Mouse (Mus musculus): ENCODE results near the gene Eps8l3.

The Eps8l3 gene

GRCm38 (mm10) chr3:107895720-107896569 is 18.9 kb downstream of the Eps8l3 start, which contains the start of gene Gstm5:
Gene Gstm5, plus strand, starts transcription at chr3:107895821.
- intact Hi-C loops (cut with DNase I): no loop called here

- intact Hi-C loops (cut with DNase I): no loop called here
These were observed 21.7 kb downstream of the Eps8l3 start for GRCm38 (mm10) chr3:107898691-107899090.

- intact Hi-C loops (cut with DNase I): no loop called here
These were observed 24.1 kb downstream of the Eps8l3 start for GRCm38 (mm10) chr3:107900955-107901673.

GRCm38 (mm10) chr3:107905942-107906341 is 28.9 kb downstream of the Eps8l3 start:
- intact Hi-C loops (cut with DNase I): no loop called here

- intact Hi-C loops (cut with DNase I): no loop called here
These were observed 39.6 kb downstream of the Eps8l3 start for GRCm38 (mm10) chr3:107916674-107917073.

GRCm38 (mm10) chr3:107917097-107917496 is 40.1 kb downstream of the Eps8l3 start:
- intact Hi-C loops (cut with DNase I): no loop called here

GRCm38 (mm10) chr3:107917783-107918408 is 40.9 kb downstream of the Eps8l3 start:
- intact Hi-C loops (cut with DNase I): loop anchor here (1.0 kb wide), 1 partner anchor 51 kb away; no protein-coding TSS in a partner anchor

GRCm38 (mm10) chr3:107920348-107920747 is 43.3 kb downstream of the Eps8l3 start:
- intact Hi-C loops (cut with DNase I): no loop called here

- intact Hi-C loops (cut with DNase I): loop anchor here (5.0 kb wide), 1 partner anchor 228 kb away; the partner anchor contains the start of gene Ahcyl1
These were observed 48.3 kb downstream of the Eps8l3 start for GRCm38 (mm10) chr3:107925335-107925734.

GRCm38 (mm10) chr3:107927841-107928240 is 50.8 kb downstream of the Eps8l3 start:
- intact Hi-C loops (cut with DNase I): loop anchor here (5.0 kb wide), 1 partner anchor 231 kb away; the partner anchor contains the start of gene Ahcyl1

- intact Hi-C loops (cut with DNase I): loop anchor here (5.0 kb wide), 1 partner anchor 231 kb away; the partner anchor contains the start of gene Ahcyl1
These were observed 51.7 kb downstream of the Eps8l3 start for GRCm38 (mm10) chr3:107928691-107929090.

GRCm38 (mm10) chr3:107929243-107929642 is 52.2 kb downstream of the Eps8l3 start:
- intact Hi-C loops (cut with DNase I): loop anchor here (5.0 kb wide), 1 partner anchor 232 kb away; the partner anchor contains the start of gene Ahcyl1

- intact Hi-C loops (cut with DNase I): loop anchor here (5.0 kb wide), 2 partner anchors 218 to 232 kb away; partner anchors contain the start of genes Ahcyl1 and Gnai3
These were observed 52.7 kb downstream of the Eps8l3 start for GRCm38 (mm10) chr3:107929731-107930130.

GRCm38 (mm10) chr3:107931134-107931533 is 54.1 kb downstream of the Eps8l3 start:
- intact Hi-C loops (cut with DNase I): loop anchor here (5.0 kb wide), 1 partner anchor 216 kb away; the partner anchor contains the start of gene Gnai3

GRCm38 (mm10) chr3:107931670-107932069 is 54.6 kb downstream of the Eps8l3 start, which contains the start of gene Gstm7:
Gene Gstm7, minus strand, starts transcription at chr3:107931817.
- intact Hi-C loops (cut with DNase I): loop anchor here (5.0 kb wide), 1 partner anchor 216 kb away; the partner anchor contains the start of gene Gnai3

GRCm38 (mm10) chr3:107932128-107932527 is 55.1 kb downstream of the Eps8l3 start:
- intact Hi-C loops (cut with DNase I): loop anchor here (5.0 kb wide), 1 partner anchor 215 kb away; the partner anchor contains the start of gene Gnai3

- intact Hi-C loops (cut with DNase I): loop anchor here (5.0 kb wide), 1 partner anchor 87 kb away; no protein-coding TSS in a partner anchor
These were observed 58.2 kb downstream of the Eps8l3 start for GRCm38 (mm10) chr3:107935268-107935667.

- intact Hi-C loops (cut with DNase I): loop anchor here (5.0 kb wide), 1 partner anchor 86 kb away; no protein-coding TSS in a partner anchor
These were observed 58.9 kb downstream of the Eps8l3 start for GRCm38 (mm10) chr3:107935888-107936287.

- intact Hi-C loops (cut with DNase I): loop anchor here (5.0 kb wide), 1 partner anchor 83 kb away; no protein-coding TSS in a partner anchor
These were observed 62.4 kb downstream of the Eps8l3 start for GRCm38 (mm10) chr3:107939403-107939802.

GRCm38 (mm10) chr3:107939830-107940229 is 62.8 kb downstream of the Eps8l3 start:
- intact Hi-C loops (cut with DNase I): loop anchor here (5.0 kb wide), 2 partner anchors 82 to 122 kb away; no protein-coding TSS in a partner anchor
